In genomic region chr15:100467738-100468137, GRCm38 (mm10) we compare ENCODE assay signal across 10 mouse cellular contexts. TPM values are rescaled to one million over a fixed set of nuclear protein-coding genes. Genes with fewer than 3 reads are reported as not detected.
DNase-seq lines count a peak whose midpoint lies in the region; ATAC-seq and TF ChIP-seq lines count a peak whose summit lies in the region.
"Had no signal": no experiment of that assay in that cellular context is flagged by ENCODE, and none has a peak within 500 bp of the region (broad histone marks: within the 10 kb centered on the region; RNA-seq: fewer than 3 reads in every experiment).

No protein-coding gene starts in this region.

- H3K27ac ChIP-seq in liver, adult 2 months (replicated peaks; ENCODE audit: insufficient read depth, low read depth, low read length), result peak overlapping the region; percentile 90
- no peak overlapping the region for H3K27ac ChIP-seq in forebrain, embryonic 11.5 days (ENCODE audit: low read depth, low read length)
- H3K27ac ChIP-seq in limb, embryonic 12.5 days, result no peak overlapping the region
- no peak overlapping the region for H3K27ac ChIP-seq in neural tube, embryonic 13.5 days (replicated peaks)
- H3K27ac ChIP-seq in cerebellum, adult 2 months (ENCODE audit: insufficient read depth, low read length), result no peak overlapping the region

- no peak for ATAC-seq in forebrain, embryonic 11.5 days (replicated peaks; ENCODE audit: low FRiP score)
- ATAC-seq in limb, embryonic 12.5 days (ENCODE audit: insufficient number of reproducible peaks, insufficient read depth, low FRiP score, low TSS enrichment, low read depth), result no peak
- no peak for ATAC-seq in neural tube, embryonic 13.5 days (ENCODE audit: low read depth)

- no peaks in the 10 kb centered on the region for H3K79me2 ChIP-seq in liver, adult 2 months (ENCODE audit: control insufficient read depth, insufficient read depth, low read length)

- WGBS in liver, adult 2 months, result 10% methylated on average over 6 of the region's 8 CpGs
- 40% methylated on average over 8 of the region's 8 CpGs for WGBS in forebrain, embryonic 11.5 days
- 54% methylated on average over 6 of the region's 8 CpGs for WGBS in limb, embryonic 12.5 days
- WGBS in neural tube, embryonic 13.5 days, result 41% methylated on average over 8 of the region's 8 CpGs
- WGBS in cerebellum, adult 2 months, result 21% methylated on average over 8 of the region's 8 CpGs

- H3K4me3 ChIP-seq in liver, adult 2 months (ENCODE audit: insufficient read depth, low read depth, low read length), result peak overlapping the region; percentile 88
- H3K4me3 ChIP-seq in forebrain, embryonic 11.5 days (ENCODE audit: low read depth, low read length), result peak overlapping the region; percentile 76; the same call in 1 of the 2 replicates
- peak overlapping the region; percentile 76 for H3K4me3 ChIP-seq in limb, embryonic 12.5 days (replicated peaks)
- H3K4me3 ChIP-seq in neural tube, embryonic 13.5 days, result peak overlapping the region; percentile 87
- no peak overlapping the region for H3K4me3 ChIP-seq in cerebellum, adult 2 months (replicated peaks; ENCODE audit: insufficient read depth, low read depth, low read length)

- no peak for TF ChIP-seq POLR2A in liver, adult 2 months (IDR thresholded peaks at IDR 0.05; ENCODE audit: extremely low read depth, insufficient read depth, low read length)
- no peak for TF ChIP-seq POLR2A in cerebellum, adult 2 months (IDR thresholded peaks at IDR 0.05; ENCODE audit: borderline replicate concordance, insufficient read depth, low read length)

- no peaks in the 10 kb centered on the region for H3K9me3 ChIP-seq in forebrain, embryonic 11.5 days (ENCODE audit: control insufficient read depth, low read length)
- 0 out of 2 replicates have a peak, but pooled peaks cover 3% of the 10 kb centered on the region for H3K9me3 ChIP-seq in limb, embryonic 12.5 days
- no peaks in the 10 kb centered on the region for H3K9me3 ChIP-seq in neural tube, embryonic 13.5 days

- DNase-seq in liver, adult 2 months (ENCODE audit: extremely low read depth, low read depth, low spot score), result peak; percentile 19
- no peak for DNase-seq in liver
- DNase-seq in forebrain, embryonic 11.5 days (ENCODE audit: low spot score), result no peak
- no peak for DNase-seq in cerebellum, adult 2 months
- no peak for DNase-seq in layer of hippocampus, adult 11-12 months (ENCODE audit: low spot score)
- no peak for DNase-seq in retina, embryonic 14.5 days (ENCODE audit: low spot score)
- DNase-seq: thymus, postnatal 25 days had no signal

- H3K4me1 ChIP-seq in liver, adult 2 months (ENCODE audit: control insufficient read depth, insufficient read depth, low read length), result peaks cover 18% of the 10 kb centered on the region
- H3K4me1 ChIP-seq in forebrain, embryonic 11.5 days (replicated peaks; ENCODE audit: control insufficient read depth, insufficient read depth, low read length), result peaks cover 6% of the 10 kb centered on the region
- peaks cover 18% of the 10 kb centered on the region for H3K4me1 ChIP-seq in limb, embryonic 12.5 days (replicated peaks)
- H3K4me1 ChIP-seq in neural tube, embryonic 13.5 days (replicated peaks), result peaks cover 38% of the 10 kb centered on the region
- no peaks in the 10 kb centered on the region; the same call in 1 of the 2 replicates for H3K4me1 ChIP-seq in cerebellum, adult 2 months (ENCODE audit: control insufficient read depth, insufficient read depth, low read length)

- no peaks in the 10 kb centered on the region for H3K27me3 ChIP-seq in liver, adult 2 months (ENCODE audit: control insufficient read depth, insufficient read depth, low read length)
- H3K27me3 ChIP-seq in forebrain, embryonic 11.5 days (ENCODE audit: control insufficient read depth, insufficient read depth, low read length), result no peaks in the 10 kb centered on the region
- no peaks in the 10 kb centered on the region for H3K27me3 ChIP-seq in limb, embryonic 12.5 days
- no peaks in the 10 kb centered on the region for H3K27me3 ChIP-seq in neural tube, embryonic 13.5 days
- H3K27me3 ChIP-seq in cerebellum, adult 2 months (ENCODE audit: control insufficient read depth, insufficient read depth, low read length), result no peaks in the 10 kb centered on the region

- H3K9ac ChIP-seq in liver, adult 2 months (ENCODE audit: low read depth, low read length), result peak overlapping the region; percentile 91
- H3K9ac ChIP-seq in forebrain, embryonic 11.5 days (ENCODE audit: low read length), result no peak overlapping the region
- no peak overlapping the region for H3K9ac ChIP-seq in limb, embryonic 12.5 days (replicated peaks)
- H3K9ac ChIP-seq in neural tube, embryonic 13.5 days, result peak overlapping the region; percentile 90

- H3K36me3 ChIP-seq in liver, adult 2 months (ENCODE audit: control insufficient read depth, insufficient read depth, low read length), result peaks cover 2% of the 10 kb centered on the region; the same call in 1 of the 2 replicates
- peaks cover 2% of the 10 kb centered on the region; the same call in 1 of the 2 replicates for H3K36me3 ChIP-seq in forebrain, embryonic 11.5 days (ENCODE audit: control insufficient read depth, insufficient read depth, low read length)
- H3K36me3 ChIP-seq in limb, embryonic 12.5 days, result peaks cover 21% of the 10 kb centered on the region
- peaks cover 19% of the 10 kb centered on the region for H3K36me3 ChIP-seq in neural tube, embryonic 13.5 days

- H3K4me2 ChIP-seq in forebrain, embryonic 11.5 days (ENCODE audit: low read depth, low read length, severe bottlenecking), result peak overlapping the region; percentile 79
- H3K4me2 ChIP-seq in limb, embryonic 12.5 days, result peak overlapping the region; percentile 90
- peak overlapping the region; percentile 96 for H3K4me2 ChIP-seq in neural tube, embryonic 13.5 days

- no peak for TF ChIP-seq CTCF in liver, adult 2 months (IDR thresholded peaks at IDR 0.05; ENCODE audit: low read depth, low read length)
- TF ChIP-seq CTCF in cerebellum, adult 2 months (IDR thresholded peaks at IDR 0.05; ENCODE audit: borderline replicate concordance, insufficient read depth, low read depth, low read length), result no peak

RNA-seq across cellular contexts. Expression of gene Letmd1, which starts 1.1 kb away (rescaled TPM):
- 18.7 and 21.1 TPM in 2 replicates for total RNA-seq in liver, adult 2 months (2014; rRNA removed)
- 38.7 and 39.9 TPM in 2 replicates for polyA plus RNA-seq in liver, adult 2 months (2012; rRNA removed)
- 41.3 and 46.6 TPM in 2 replicates for polyA plus RNA-seq in forebrain, embryonic 11.5 days (2014; fragmentation: Nextera tagmentation; extraction: Ambion mirVana)
- polyA plus RNA-seq in limb, embryonic 12.5 days (2016; fragmentation: Nextera tagmentation; extraction: Ambion mirVana), result 28.1 and 29.3 TPM in 2 replicates
- 54.0 and 57.9 TPM in 2 replicates for polyA plus RNA-seq in neural tube, embryonic 13.5 days (2015; fragmentation: Nextera tagmentation; extraction: Ambion mirVana)
- 67.0 and 70.5 TPM in 2 replicates for polyA plus RNA-seq in cerebellum, adult 2 months (2012; rRNA removed)

RNA-seq across cellular contexts. Expression of gene Csrnp2, which starts 27.6 kb away (rescaled TPM):
- total RNA-seq in liver, adult 2 months (2014; rRNA removed), result 0.92 and 1.1 TPM in 2 replicates
- polyA plus RNA-seq in liver, adult 2 months (2012; rRNA removed), result 0.78 and 1.1 TPM in 2 replicates
- 26.3 and 26.4 TPM in 2 replicates for polyA plus RNA-seq in forebrain, embryonic 11.5 days (2014; fragmentation: Nextera tagmentation; extraction: Ambion mirVana)
- polyA plus RNA-seq in limb, embryonic 12.5 days (2016; fragmentation: Nextera tagmentation; extraction: Ambion mirVana), result 34.1 and 34.4 TPM in 2 replicates
- 39.1 and 43.8 TPM in 2 replicates for polyA plus RNA-seq in neural tube, embryonic 13.5 days (2015; fragmentation: Nextera tagmentation; extraction: Ambion mirVana)
- polyA plus RNA-seq in cerebellum, adult 2 months (2012; rRNA removed), result 18.0 and 18.3 TPM in 2 replicates

RNA-seq across cellular contexts. Expression of gene Slc11a2, which starts 42.9 kb away (rescaled TPM):
- total RNA-seq in liver, adult 2 months (2014; rRNA removed), result 14.5 and 22.3 TPM in 2 replicates
- 23.2 and 25.2 TPM in 2 replicates for polyA plus RNA-seq in liver, adult 2 months (2012; rRNA removed)
- polyA plus RNA-seq in forebrain, embryonic 11.5 days (2014; fragmentation: Nextera tagmentation; extraction: Ambion mirVana), result 18.0 and 23.2 TPM in 2 replicates
- polyA plus RNA-seq in limb, embryonic 12.5 days (2016; fragmentation: Nextera tagmentation; extraction: Ambion mirVana), result 22.8 and 25.6 TPM in 2 replicates
- polyA plus RNA-seq in neural tube, embryonic 13.5 days (2015; fragmentation: Nextera tagmentation; extraction: Ambion mirVana), result 22.3 and 23.4 TPM in 2 replicates
- 45.4 and 50.6 TPM in 2 replicates for polyA plus RNA-seq in cerebellum, adult 2 months (2012; rRNA removed)

RNA-seq across cellular contexts. Expression of gene Gm5475, which starts 45.8 kb away (rescaled TPM):
- not detected in 2 replicates for total RNA-seq in liver, adult 2 months (2014; rRNA removed)
- not detected in 2 replicates for polyA plus RNA-seq in liver, adult 2 months (2012; rRNA removed)
- polyA plus RNA-seq in forebrain, embryonic 11.5 days (2014; fragmentation: Nextera tagmentation; extraction: Ambion mirVana), result not detected in 2 replicates
- polyA plus RNA-seq in limb, embryonic 12.5 days (2016; fragmentation: Nextera tagmentation; extraction: Ambion mirVana), result 0.12 and 0.13 TPM in 2 replicates
- polyA plus RNA-seq in neural tube, embryonic 13.5 days (2015; fragmentation: Nextera tagmentation; extraction: Ambion mirVana), result 0.10 TPM in 1 of 2 replicates, not detected in the other
- polyA plus RNA-seq in cerebellum, adult 2 months (2012; rRNA removed), result not detected in 2 replicates
- total RNA-seq: neutrophil, adult 5-6 weeks had no signal

Comparison
In these comparisons a context has a peak if more than half of its experiments do, and no peak if none do; other contexts are left out.
1. H3K9ac ChIP-seq: peak in liver, adult 2 months (single experiment) and neural tube, embryonic 13.5 days (single experiment); none in forebrain, embryonic 11.5 days (single experiment) and limb, embryonic 12.5 days (single experiment).
2. Peak in every context shown above with its lines, with median percentiles within 50 percentile points of each other: H3K4me2 ChIP-seq.